Mouse (Mus musculus): ENCODE measurements around the gene Npb.

DNA sequence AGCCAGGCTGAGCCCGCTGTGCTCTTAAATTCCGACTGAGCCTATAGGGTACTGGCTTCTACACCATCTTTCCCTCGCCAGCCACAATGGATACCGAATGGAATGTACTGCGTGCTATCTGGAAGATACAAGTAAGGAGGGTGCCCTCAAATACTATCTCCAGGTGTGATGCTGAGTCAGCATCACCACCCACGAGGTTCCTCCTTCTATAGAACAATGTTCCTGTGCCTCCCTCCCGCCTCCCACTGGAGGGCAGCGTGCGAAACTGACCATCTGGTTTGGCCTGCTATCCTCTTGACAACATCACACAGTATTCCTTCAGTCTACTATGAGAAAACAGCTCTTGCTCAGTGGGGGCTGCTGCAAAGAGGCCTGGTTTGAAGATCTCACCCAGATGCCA lies 43.2 kb upstream of the Npb start:
- TF ChIP-seq CTCF (IDR thresholded peaks at IDR 0.05; ENCODE audit: low read depth) (peak; percentile 26; the same call in 1 of the 2 replicates), EP300 (optimal IDR thresholded peaks at IDR 0.05) (no peak)

Measured in stomach, postnatal 0 days (tissue).